Mouse (Mus musculus): ENCODE results near the gene Timm50. TPM values are rescaled to one million over a fixed set of nuclear protein-coding genes. Genes with fewer than 3 reads are reported as not detected.

Gene Timm50
- polyA plus RNA-seq, 1 experiment from 2014 or later: 166 TPM

DNA sequence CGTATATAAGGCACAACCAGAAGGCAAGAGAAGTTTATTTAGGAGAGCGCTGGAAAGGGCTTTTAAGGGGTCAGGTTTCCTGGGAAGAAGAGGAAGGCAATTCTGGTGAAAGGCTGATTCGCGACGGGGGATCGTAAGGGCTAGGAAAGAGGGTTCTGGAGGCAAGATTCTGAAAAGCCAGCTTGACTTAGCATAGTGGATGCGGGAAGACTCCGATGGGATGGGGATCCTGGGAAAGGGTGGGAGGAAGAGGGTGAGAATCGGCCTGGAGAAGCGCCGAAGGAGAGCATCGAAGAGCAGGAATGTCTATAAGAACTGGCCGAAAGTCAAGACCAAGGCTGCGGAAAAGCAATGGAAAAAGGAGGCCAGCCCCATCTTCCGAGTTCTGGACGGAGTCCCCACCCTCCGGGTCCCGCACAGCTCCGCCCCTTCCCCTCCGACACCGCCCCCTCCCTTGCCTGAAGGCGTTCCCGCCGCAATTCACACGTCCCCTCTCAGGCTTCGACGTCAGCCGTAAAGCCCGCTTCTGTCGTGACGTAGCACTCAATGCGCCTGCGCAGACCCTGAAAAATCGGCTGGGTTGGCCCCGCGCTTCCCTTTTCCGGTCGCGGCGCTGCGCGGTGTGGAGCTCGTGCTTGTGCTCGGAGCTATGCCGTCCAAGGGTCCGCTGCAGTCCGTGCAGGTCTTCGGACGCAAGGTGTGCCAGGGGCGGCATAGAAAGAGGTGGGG is 38.4 kb upstream of the Timm50 start, which contains the start of gene Rps16:
Gene Rps16 (plus strand): TSS at position 498 of the 729 bp plus-strand sequence.
- Histone ChIP-seq H3K4me3 (replicated peaks) (peak within 1 kb of the TSS; percentile 88), H3K9me3 (no peaks in the 10 kb centered on the region), H3K9ac (replicated peaks) (peak within 1 kb of the TSS; percentile 98), H3K36me3 (peaks cover 39% of the 10 kb centered on the region), H3K27me3 (no peaks in the 10 kb centered on the region), H3K4me1 (replicated peaks) (peaks cover 16% of the 10 kb centered on the region), H3K27ac (peak within 1 kb of the TSS; percentile 96), H3K4me2 (peak within 1 kb of the TSS; percentile 89)
- under 1% methylated on average over 47 of the region's 50 CpGs for WGBS
- ATAC-seq (ENCODE audit: insufficient number of reproducible peaks, insufficient read depth, low FRiP score, low TSS enrichment, low read depth): peak; percentile 90

DNA sequence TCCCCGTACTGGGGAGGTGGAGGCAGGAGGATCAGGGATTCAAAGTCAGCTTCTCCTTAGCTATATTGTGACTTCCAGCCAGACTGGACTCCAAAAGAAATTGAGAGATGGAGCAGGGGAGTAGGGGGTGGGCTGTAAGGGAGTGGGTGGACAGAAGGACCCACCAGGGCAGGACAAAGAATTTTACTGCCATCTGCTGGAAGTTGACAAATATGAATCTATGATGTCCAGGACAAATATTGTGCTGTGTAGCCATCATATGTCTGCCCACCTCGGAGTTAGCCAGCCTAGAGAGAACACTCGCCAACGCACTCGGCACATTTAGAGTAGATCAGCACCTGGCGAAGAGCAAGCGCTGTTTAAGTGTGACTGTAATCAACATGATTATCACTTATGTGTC is 36.7 kb upstream of the Timm50 start:
- no peak for ATAC-seq (ENCODE audit: insufficient number of reproducible peaks, insufficient read depth, low FRiP score, low TSS enrichment, low read depth)
- 84% methylated on average over 7 of the region's 7 CpGs for WGBS
- Histone ChIP-seq H3K9me3 (no peaks in the 10 kb centered on the region), H3K4me1 (replicated peaks) (peaks cover 16% of the 10 kb centered on the region), H3K4me3 (replicated peaks) (no peak overlapping the region), H3K9ac (replicated peaks) (no peak overlapping the region), H3K27ac (no peak overlapping the region), H3K27me3 (no peaks in the 10 kb centered on the region), H3K36me3 (peaks cover 22% of the 10 kb centered on the region), H3K4me2 (no peak overlapping the region)

DNA sequence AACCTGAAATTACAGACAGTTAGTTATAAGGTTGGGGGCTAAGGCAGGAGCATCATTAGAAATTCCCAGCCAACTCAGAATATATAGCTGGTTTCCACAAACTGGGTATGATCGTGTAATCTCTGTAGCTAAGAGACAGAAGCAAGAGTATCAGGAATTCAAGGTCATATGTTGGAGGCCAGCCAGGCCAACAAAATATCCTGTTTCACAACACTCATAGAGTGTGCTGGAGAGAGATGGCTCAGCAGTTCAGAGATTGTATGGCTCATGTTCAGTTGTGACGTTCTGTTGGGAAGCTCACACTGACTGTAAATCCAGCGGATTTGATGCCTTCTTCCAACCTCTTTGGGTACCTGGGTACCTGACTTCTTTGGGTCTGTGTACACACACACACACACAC is 35.9 kb upstream of the Timm50 start:
- H3K9ac ChIP-seq (replicated peaks): no peak overlapping the region
- ATAC-seq (ENCODE audit: insufficient number of reproducible peaks, insufficient read depth, low FRiP score, low TSS enrichment, low read depth): no peak
- peaks cover 16% of the 10 kb centered on the region for H3K4me1 ChIP-seq (replicated peaks)
- no peak overlapping the region for H3K4me3 ChIP-seq (replicated peaks)
- no peak overlapping the region for H3K27ac ChIP-seq
- WGBS: 85% methylated on average over 3 of the region's 3 CpGs
- no peak overlapping the region for H3K4me2 ChIP-seq
- no peaks in the 10 kb centered on the region for H3K27me3 ChIP-seq
- H3K9me3 ChIP-seq: no peaks in the 10 kb centered on the region
- H3K36me3 ChIP-seq: peaks cover 13% of the 10 kb centered on the region

DNA sequence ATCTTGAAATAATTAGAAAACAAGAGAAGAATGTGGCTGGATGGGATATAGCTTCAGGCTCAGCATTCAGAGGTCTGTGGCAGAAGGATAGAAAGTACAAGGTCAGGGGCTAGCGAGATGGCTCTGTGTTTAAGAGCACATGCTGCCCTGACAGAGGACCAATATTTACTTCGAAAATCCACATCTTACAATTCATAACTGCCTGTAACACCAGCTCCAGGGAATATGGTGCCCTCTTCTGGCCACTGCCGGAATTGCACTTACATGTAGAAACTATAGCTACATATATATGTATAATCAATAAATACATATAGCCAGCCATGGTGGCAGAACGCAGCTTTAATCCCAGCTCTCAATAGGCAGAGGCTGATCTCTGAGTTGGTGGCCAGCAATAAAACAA is 32.8 kb upstream of the Timm50 start:
- Histone ChIP-seq H3K9ac (replicated peaks) (no peak overlapping the region), H3K4me1 (replicated peaks) (peaks cover 21% of the 10 kb centered on the region), H3K36me3 (no peaks in the 10 kb centered on the region), H3K4me2 (no peak overlapping the region), H3K27me3 (no peaks in the 10 kb centered on the region), H3K4me3 (replicated peaks) (no peak overlapping the region), H3K27ac (no peak overlapping the region), H3K9me3 (no peaks in the 10 kb centered on the region)
- no peak for ATAC-seq (ENCODE audit: insufficient number of reproducible peaks, insufficient read depth, low FRiP score, low TSS enrichment, low read depth)
- 9% methylated on average over 4 of the region's 4 CpGs for WGBS

DNA sequence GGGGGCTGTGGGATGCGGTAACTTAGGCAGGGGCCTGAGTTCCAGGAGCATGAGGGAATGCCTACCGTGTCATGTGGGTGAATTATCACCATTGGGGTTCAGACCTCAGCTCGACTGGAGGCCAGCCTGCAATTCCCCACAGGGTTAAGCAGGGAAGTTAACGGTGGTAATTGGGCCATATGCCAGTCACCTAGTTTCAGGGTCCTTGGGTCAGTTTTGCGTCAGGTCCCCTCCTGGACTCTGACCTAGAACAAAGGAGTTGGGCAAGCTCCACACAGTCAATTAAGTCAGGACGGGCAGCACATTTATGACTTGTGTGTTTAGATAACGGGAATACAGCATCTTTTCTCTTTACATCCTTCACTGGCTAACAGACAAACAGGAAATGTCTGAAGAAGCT is 29.5 kb upstream of the Timm50 start:
- 26% methylated on average over 7 of the region's 7 CpGs for WGBS
- Histone ChIP-seq H3K36me3 (no peaks in the 10 kb centered on the region), H3K9ac (replicated peaks) (no peak overlapping the region), H3K27ac (peak overlapping the region; percentile 56), H3K27me3 (no peaks in the 10 kb centered on the region), H3K4me1 (replicated peaks) (peaks cover 29% of the 10 kb centered on the region), H3K9me3 (no peaks in the 10 kb centered on the region), H3K4me2 (0 out of 2 replicates have a peak overlapping the region, but pooled peaks have one; percentile 5), H3K4me3 (replicated peaks) (no peak overlapping the region)
- no peak for ATAC-seq (ENCODE audit: insufficient number of reproducible peaks, insufficient read depth, low FRiP score, low TSS enrichment, low read depth)

DNA sequence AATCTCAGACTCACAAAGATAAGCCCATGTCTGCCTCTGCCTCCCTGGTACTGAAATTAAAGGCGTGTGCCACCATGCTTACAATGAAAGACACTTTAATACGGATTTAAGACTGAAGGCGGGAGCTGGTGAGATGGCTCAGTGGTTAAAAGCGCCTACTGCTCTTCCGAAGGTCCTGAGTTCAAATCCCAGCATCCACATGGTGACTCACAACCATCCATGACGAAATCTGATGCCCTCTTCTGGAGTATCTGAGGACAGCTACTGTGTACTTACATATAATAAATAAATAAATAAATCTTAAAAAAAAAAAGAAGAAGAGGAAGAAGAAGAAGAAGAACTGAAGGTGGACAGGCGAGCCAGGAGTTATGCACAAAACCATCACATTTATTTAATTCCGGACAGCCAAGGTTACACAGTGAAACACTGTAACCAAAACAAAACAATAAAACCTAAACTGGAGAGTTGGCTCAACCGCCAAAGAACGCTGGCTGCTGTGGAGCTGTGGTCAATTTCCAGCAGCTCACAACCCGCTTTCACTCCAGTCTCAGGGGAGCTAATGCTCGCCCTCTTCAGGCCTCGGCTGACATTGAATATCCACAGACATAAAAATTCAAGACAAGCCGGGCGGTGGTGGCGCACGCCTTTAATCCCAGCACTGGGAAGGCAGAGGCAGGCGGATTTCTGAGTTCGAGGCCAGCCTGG is 27.5 kb upstream of the Timm50 start:
- Histone ChIP-seq H3K4me2 (peak overlapping the region; percentile 78), H3K9me3 (no peaks in the 10 kb centered on the region), H3K9ac (replicated peaks) (peak overlapping the region; percentile 58), H3K36me3 (peaks cover 15% of the 10 kb centered on the region), H3K27me3 (no peaks in the 10 kb centered on the region), H3K4me1 (replicated peaks) (peaks cover 29% of the 10 kb centered on the region), H3K4me3 (replicated peaks) (peak overlapping the region; percentile 92), H3K27ac (peak overlapping the region; percentile 91)
- 83% methylated on average over 19 of the region's 19 CpGs for WGBS
- no peak for ATAC-seq (ENCODE audit: insufficient number of reproducible peaks, insufficient read depth, low FRiP score, low TSS enrichment, low read depth)

DNA sequence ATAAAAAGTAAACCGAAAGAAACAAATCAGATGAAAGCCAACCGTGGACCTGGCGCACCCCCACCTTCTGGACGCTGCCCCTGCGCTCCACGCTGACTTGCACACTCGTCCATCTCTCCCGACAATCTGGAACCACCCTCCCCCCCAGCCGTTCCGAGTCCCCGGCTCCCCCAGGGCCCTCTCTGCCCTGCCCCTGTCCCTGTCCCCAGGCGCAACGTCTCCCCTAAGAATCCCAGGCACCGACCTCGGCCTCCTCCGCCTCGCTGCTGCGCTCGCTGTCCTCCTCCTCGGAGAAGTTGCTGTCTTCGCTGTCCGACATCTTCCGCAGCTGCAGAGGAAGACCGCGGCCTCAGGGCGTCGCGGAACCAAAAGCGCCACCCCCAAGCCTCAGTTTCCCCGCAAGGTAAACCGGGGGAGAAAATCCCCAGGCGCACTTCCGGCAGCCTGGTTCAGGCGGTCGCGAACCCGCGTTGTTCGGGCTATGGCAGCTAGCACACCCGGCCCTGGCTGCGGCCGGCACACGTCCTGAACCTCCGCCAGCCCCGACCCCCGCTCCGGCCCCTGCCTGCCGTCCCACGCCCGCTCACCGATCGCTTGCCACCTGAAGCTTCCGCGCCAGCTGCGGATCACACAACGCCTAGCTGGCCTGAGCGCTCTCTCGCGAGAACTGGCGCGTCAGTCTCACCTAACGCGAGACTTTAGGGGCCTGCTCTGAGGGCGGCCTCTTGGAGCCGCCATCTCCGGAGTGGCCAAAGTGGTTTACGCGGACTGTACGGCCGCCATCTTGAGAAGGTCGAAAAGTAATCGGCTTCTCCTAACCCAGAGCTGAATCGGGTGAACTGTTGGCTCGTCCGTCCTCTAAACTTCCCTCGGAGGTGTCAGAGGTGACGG is 26.5 kb upstream of the Timm50 start, which contains the start of gene Supt5:
Gene Supt5 (minus strand): TSS at position 639 of the 891 bp plus-strand sequence.
- under 1% methylated on average over 77 of the region's 77 CpGs for WGBS
- peak within 1 kb of the TSS; percentile 91 for H3K27ac ChIP-seq
- no peaks in the 10 kb centered on the region for H3K9me3 ChIP-seq
- peak within 1 kb of the TSS; percentile 92 for H3K4me3 ChIP-seq (replicated peaks)
- H3K4me1 ChIP-seq (replicated peaks): peaks cover 29% of the 10 kb centered on the region
- ATAC-seq (ENCODE audit: insufficient number of reproducible peaks, insufficient read depth, low FRiP score, low TSS enrichment, low read depth): peak; percentile 95
- H3K9ac ChIP-seq (replicated peaks): peak within 1 kb of the TSS; percentile 96
- H3K36me3 ChIP-seq: peaks cover 21% of the 10 kb centered on the region
- peak within 1 kb of the TSS; percentile 78 for H3K4me2 ChIP-seq
- H3K27me3 ChIP-seq: no peaks in the 10 kb centered on the region

DNA sequence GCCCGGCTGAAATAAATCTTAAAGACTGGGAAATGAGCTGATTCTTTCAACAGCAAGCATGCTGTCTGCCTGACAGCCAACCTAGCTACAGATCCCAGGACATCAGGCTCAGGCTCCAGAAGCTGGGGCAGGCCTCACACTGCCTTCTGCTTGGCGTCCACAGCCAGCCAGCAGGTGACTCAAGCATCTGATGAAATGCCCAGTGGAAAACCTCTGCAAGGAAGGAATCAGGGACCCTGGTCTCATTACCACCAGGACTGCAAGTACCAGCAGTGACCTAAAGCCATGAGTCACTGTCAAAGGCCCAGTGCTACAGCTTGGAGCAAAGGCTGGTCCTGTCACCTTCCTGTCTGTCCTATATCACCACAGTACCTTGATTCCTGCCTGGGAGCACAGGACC is 23.6 kb upstream of the Timm50 start:
- no peak overlapping the region for H3K9ac ChIP-seq (replicated peaks)
- WGBS: 90% methylated on average over 2 of the region's 2 CpGs
- H3K36me3 ChIP-seq: peaks cover 47% of the 10 kb centered on the region
- no peak overlapping the region for H3K4me2 ChIP-seq
- H3K9me3 ChIP-seq: no peaks in the 10 kb centered on the region
- ATAC-seq (ENCODE audit: insufficient number of reproducible peaks, insufficient read depth, low FRiP score, low TSS enrichment, low read depth): no peak
- no peak overlapping the region for H3K4me3 ChIP-seq (replicated peaks)
- H3K4me1 ChIP-seq (replicated peaks): peaks cover 13% of the 10 kb centered on the region
- no peaks in the 10 kb centered on the region for H3K27me3 ChIP-seq
- no peak overlapping the region for H3K27ac ChIP-seq

DNA sequence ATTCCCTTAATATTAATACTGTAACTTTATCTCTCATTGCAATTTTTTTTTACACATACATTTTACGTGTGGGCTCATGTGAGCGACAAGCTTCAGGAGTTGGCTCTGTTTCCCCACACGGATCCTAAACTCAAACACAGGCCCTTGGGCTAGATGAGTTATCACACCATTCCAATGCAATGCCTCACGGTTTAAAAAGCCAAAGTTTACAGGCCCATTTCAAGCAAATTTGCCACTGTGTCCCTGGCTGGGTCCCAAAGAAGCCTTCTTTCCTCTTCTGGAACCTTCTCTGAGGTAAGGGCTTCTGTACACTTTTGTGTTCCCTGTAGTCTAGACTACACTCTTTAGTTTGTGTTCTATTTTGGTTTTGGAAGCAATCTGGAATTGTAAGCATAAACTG is 22.7 kb upstream of the Timm50 start:
- H3K36me3 ChIP-seq: peaks cover 56% of the 10 kb centered on the region
- H3K4me1 ChIP-seq (replicated peaks): peaks cover 11% of the 10 kb centered on the region
- H3K27ac ChIP-seq: no peak overlapping the region
- ATAC-seq (ENCODE audit: insufficient number of reproducible peaks, insufficient read depth, low FRiP score, low TSS enrichment, low read depth): no peak
- H3K4me3 ChIP-seq (replicated peaks): no peak overlapping the region
- no peaks in the 10 kb centered on the region for H3K27me3 ChIP-seq
- H3K4me2 ChIP-seq: no peak overlapping the region
- no peak overlapping the region for H3K9ac ChIP-seq (replicated peaks)
- no peaks in the 10 kb centered on the region for H3K9me3 ChIP-seq
- 89% methylated on average over 4 of the region's 4 CpGs for WGBS

DNA sequence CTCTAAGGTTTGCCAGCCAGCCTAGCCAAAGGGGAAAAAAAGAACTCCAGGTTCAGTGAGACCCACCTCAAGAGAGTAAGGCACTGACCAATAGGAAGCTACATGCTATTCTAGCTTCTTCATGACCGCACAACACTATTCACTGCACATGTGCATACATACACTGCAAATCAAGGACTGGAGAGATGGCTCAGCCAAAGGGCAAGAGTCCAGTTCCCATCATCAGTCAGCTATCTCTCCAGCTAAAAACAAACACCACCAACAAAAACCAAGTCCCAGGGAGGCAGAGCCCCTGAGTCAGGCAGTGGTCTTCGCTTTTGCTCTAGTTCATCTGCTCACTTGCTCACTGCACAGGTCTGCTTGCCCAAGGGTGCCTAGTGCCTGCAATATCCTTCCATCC is 16.4 kb upstream of the Timm50 start:
- Histone ChIP-seq H3K4me1 (replicated peaks) (no peaks in the 10 kb centered on the region), H3K36me3 (peaks cover 97% of the 10 kb centered on the region), H3K27me3 (no peaks in the 10 kb centered on the region), H3K9ac (replicated peaks) (no peak overlapping the region), H3K4me3 (replicated peaks) (no peak overlapping the region), H3K9me3 (no peaks in the 10 kb centered on the region), H3K4me2 (no peak overlapping the region), H3K27ac (no peak overlapping the region)
- 93% methylated on average over 2 of the region's 2 CpGs for WGBS
- no peak for ATAC-seq (ENCODE audit: insufficient number of reproducible peaks, insufficient read depth, low FRiP score, low TSS enrichment, low read depth)

DNA sequence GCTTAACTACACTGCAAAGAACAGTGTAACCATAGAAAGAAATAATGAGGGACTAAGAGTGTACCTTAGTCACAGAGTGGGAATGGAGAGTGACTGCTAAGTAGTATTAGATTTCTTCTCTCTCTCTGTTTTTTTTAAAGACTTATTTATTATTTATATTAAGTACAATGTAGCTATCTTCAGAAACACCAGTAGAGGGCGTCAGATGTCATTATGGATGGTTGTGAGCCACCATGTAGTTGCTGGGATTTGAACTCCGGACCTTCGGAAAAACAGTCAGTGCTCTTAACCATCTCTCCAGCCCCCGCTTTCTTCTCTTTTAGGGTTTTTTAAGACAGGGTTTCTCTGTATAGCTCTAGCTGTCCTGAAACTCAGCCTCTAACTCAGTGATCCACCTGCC is 14.6 kb upstream of the Timm50 start:
- no peak for ATAC-seq (ENCODE audit: insufficient number of reproducible peaks, insufficient read depth, low FRiP score, low TSS enrichment, low read depth)
- WGBS: 82% methylated on average over 4 of the region's 4 CpGs
- Histone ChIP-seq H3K9me3 (no peaks in the 10 kb centered on the region), H3K27me3 (no peaks in the 10 kb centered on the region), H3K4me2 (no peak overlapping the region), H3K4me3 (replicated peaks) (no peak overlapping the region), H3K27ac (no peak overlapping the region), H3K36me3 (peaks cover 100% of the 10 kb centered on the region), H3K9ac (replicated peaks) (no peak overlapping the region), H3K4me1 (replicated peaks) (no peaks in the 10 kb centered on the region)
